Mouse (Mus musculus): ENCODE results near the gene Il11ra1.
"Not testable (repeated sequence)": the region's sequence is repeated elsewhere in the genome, so short reads cannot be mapped to it uniquely, and the experiment has no call there.

Il11ra1 gene

DNA sequence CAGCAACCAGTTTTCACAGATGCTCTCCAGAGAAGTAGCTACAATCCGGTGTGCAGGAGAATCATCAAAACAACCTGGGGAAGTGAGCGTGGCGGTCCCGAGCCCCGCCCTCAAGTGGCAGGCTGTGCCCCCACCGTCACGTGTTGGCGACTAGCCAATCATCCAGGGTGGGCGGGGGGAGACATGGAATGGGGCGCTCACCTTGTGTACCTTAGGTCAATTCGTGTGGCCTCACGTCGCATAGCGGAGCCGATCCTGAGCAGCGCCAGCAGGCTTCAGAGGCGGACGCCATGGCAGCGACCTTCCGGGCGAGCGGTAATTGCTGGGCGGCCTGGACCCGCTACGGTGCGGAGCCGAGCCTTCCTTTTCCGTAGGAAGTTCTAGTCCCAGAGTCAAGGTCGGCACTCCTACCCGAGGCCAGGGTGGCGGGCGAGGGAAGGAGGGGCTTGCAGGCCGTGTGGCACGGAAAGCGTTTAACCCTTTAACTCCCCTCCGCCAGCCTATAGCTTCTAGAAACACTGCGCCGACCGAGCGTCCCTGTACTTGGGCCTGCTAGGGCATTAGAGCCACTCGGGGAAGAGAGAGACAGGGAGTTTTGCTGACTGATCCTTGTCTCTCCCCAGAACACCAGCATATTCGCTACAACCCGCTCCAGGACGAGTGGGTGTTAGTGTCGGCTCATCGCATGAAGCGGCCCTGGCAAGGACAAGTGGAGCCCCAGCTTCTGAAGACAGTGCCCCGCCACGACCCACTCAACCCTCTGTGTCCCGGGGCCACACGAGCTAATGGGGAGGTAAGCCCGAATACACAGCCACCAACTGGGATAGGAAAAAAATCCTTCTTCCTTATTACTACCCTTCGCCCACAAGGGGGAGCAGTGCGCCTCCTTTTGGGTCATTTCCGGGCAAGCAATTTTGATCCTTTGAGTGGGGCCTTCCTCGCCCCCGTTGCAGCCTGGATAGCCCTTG, 55.8 kb downstream of the Il11ra1 start, which contains the start of gene Sigmar1:
Gene Sigmar1 (minus strand): TSS at position 820 of the 968 bp plus-strand sequence.
- peak; percentile 91 for DNase-seq (ENCODE audit: low read depth)

DNA sequence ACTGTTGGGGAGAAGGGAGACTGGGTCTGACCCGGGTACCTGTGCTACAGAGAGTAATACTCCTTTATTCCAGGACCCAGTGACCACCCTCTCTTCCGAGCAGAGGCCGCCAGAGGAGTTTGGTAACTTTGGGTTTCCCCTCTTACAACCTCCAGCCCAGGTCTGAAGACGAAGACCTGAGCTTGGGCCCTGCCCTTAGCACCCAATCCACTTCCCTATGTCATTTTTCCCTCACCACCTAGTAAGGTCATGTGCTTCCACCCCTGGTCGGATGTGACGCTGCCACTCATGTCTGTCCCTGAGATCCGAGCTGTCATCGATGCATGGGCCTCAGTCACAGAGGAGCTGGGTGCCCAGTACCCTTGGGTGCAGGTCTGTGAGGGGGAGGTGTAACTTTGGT, 56.7 kb downstream of the Il11ra1 start:
- no peak for DNase-seq (ENCODE audit: low read depth)

DNA sequence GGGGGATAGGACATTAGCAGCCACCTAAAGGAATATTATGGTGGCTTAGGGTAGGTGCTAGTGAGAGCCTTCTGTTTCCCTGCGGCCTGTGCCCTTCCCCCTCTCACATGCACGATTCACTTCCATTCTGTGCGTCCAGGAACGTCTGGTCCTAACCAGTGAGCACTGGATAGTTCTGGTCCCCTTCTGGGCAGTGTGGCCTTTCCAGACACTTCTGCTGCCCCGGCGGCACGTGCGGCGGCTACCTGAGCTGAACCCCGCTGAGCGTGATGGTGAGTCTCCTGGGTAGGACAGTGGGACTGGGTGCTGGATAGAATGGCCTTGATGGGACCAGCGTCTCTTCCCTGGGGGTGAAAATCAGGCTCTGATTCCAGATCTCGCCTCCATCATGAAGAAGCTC, 57.5 kb downstream of the Il11ra1 start:
- no peak for DNase-seq (ENCODE audit: low read depth)

- no peak for DNase-seq (ENCODE audit: low read depth)
These were observed 58.2 kb downstream of the Il11ra1 start for GRCm38 (mm10) chr4:41758021-41758420.

DNA sequence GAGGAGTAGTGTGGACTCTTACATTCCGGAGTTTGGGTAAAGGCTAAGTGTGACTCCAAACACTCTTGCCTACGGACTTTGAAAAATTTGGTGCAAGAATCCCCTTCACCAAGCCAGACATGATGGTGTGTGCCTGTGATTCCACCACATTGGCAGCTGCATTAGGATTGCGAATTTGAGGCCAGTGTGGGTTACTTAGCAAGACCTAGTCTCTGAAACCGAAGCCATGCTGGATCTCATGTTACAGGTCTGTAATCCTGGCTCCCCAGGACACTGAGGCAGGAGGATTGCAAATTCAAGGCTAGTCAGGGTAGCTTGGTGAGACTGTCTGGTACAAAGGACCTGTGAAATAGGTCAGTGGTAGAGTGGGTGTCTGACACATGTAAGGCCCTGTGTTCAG, 58.9 kb downstream of the Il11ra1 start:
- no peak for DNase-seq (ENCODE audit: low read depth)

- no peak for DNase-seq (ENCODE audit: low read depth)
These were observed 59.4 kb downstream of the Il11ra1 start for GRCm38 (mm10) chr4:41759206-41759605.

- DNase-seq (ENCODE audit: low read depth): no peak
These were observed 60.0 kb downstream of the Il11ra1 start for GRCm38 (mm10) chr4:41759656-41760287.

DNA sequence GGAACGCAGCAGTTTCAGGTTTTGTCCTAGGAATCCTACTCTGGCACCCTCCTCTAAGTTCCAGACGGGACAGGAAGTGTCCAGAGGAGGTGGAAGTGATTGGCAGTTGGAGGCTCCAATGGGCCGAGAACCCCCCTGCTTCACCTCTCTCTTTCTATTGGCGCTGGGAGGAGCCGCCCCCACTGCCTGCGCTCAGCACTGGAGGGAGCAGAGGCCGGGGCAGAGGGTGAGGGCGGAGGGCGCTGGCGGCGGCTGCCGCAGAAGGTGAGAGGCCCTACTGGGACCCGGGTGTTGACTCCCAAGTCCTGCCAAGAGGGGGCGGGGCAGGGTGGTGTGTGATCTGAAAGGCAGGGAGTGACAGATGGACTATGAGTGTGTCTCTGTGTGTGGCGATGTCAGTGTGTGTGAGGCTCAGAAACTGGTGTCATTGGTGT, 60.5 kb downstream of the Il11ra1 start:
- DNase-seq (ENCODE audit: low read depth): peak; percentile 93

- DNase-seq (ENCODE audit: low read depth): no peak
These were observed 61.1 kb downstream of the Il11ra1 start for GRCm38 (mm10) chr4:41760911-41761310.

DNA sequence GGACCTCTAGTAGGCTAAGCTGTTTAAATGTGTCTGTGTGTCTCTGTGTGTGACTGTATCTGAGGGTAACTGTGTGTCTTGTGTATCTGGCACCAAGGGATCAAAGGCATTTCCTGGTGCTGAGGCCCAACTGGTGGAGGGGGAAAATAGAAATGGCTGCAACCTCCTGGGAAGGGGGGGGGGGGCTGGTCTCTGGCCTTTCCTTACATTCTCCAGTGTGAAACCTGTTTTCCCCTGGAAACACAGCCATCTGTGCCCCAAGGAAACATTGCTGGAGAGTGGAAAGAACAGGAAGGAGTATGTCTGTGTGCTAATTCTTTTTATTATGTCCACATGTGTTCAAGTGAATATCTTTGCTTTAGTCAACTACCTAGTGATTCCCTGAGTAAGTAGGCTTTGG, 61.9 kb downstream of the Il11ra1 start:
- peak; percentile 53 for DNase-seq (ENCODE audit: low read depth)

DNA sequence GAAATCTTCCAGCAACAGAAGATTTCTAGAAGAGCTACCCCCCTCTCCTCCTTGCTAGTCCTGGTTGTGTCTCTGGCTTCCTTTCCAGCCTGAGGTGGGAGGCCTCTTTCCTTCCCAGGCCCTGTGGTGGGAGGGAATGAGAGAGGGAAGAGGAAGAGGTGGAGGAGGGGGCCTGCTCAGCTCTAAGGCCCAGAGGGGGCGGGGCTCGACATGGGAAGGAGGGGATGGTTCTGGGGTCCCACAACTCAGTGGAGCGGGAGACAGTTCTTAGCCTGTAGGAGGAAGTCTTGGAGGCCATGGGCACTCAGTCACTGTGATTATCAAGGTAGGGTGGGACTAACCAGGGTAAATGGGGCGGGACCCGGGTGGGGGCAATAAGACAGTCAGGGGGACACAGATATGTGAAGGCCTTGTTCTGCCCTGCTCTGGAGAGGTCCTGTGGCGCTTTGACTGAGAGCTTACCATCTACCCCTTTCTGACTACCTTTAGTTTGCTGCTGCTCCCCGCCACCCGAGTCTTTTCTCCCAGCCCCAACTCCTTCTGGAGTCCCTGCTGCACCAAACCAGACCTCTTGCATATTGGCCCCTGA, 62.4 kb downstream of the Il11ra1 start:
- peak; percentile 67 for DNase-seq (ENCODE audit: low read depth)

- peak; percentile 97 for DNase-seq (ENCODE audit: low read depth)
These were observed 62.9 kb downstream of the Il11ra1 start for GRCm38 (mm10) chr4:41762688-41763114.

GRCm38 (mm10) chr4:41763176-41763575, 63.4 kb downstream of the Il11ra1 start:
- not testable (repeated sequence) for DNase-seq (ENCODE audit: low read depth)

DNA sequence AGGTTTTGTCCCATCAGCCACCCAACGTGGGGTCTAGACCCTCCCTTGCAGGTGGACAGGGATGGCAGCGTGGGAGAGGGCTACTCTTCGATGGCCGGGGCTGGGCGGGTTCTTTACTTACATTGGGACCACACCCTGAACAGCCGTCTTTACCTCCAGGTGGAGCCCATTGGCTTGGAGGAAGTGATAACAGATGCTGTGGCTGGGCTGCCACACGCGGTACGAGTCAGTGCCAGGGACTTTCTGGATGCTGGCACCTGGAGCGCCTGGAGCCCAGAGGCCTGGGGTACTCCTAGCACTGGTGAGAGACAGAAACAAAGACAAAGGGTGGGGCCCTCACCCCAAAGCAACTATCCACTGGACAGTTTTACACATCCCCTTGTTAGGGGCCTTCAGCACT, 67.5 kb downstream of the Il11ra1 start:
- not testable (repeated sequence) for DNase-seq (ENCODE audit: low read depth)

GRCm38 (mm10) chr4:41772946-41773345, 73.2 kb downstream of the Il11ra1 start:
- peak; percentile 20 for DNase-seq (ENCODE audit: low read depth)

DNA sequence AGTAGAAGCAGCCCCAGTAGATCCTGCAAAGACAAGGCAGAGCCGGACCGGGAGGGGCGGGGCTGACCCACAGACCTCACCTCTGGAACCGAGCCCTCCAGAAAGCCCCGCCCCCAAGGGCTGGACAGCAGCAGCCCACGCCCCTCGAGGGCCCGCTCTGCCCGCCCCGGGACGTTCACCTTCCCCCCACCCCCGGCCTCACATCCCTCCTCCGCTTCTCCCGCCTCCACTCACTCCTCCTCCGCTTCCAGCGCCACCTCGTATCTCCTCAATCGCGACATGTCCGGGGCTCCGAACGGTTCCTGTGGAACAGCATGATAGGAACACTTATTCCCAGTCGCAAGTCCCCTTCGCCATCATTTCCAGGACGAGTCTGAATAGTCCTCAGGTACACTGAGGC, 73.7 kb downstream of the Il11ra1 start:
- peak; percentile 69 for DNase-seq (ENCODE audit: low read depth)

DNA sequence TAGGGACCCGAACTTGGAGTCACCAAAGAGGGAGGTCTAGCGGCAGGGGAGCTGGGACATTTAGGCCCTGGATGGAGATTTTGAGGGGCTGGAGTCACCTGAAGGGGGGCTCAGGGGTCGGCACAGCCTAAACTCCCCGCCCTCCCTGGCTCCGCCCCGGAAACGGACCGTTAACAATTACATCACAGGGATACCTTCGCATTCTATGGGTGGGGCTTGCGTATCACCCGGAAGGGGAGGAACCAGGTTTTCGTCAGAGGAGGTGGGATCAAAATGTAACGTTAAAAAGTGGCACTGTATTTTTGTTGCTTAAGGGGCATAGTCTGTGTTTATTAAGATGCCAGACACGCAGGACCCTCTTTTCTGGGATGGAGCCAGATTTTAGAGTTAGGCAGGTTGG, 74.2 kb downstream of the Il11ra1 start, which contains the start of gene Ccl27a:
Gene Ccl27a (minus strand): TSS at position 246 of the 400 bp plus-strand sequence.
- peak; percentile 79 for DNase-seq (ENCODE audit: low read depth)

DNA sequence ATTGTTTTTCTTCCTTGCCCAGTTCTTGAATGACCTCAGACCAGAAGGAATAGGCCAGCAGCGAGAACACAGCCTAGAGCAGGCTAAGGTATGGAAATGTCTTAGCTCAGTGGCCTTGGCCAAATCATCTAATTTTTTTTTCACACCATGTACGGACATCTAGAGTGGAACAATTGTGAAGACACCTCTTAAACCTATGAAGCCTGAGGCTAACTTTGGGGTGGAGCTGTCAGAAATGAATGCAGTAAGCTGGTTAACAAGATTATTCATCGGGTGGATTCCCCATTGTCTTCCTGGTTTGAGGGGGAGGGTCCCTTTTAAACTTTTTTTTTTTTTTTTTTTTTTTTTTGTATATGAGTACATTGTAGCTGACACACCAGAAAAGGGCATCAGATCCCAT, 74.7 kb downstream of the Il11ra1 start:
- DNase-seq (ENCODE audit: low read depth): not testable (repeated sequence)

- DNase-seq (ENCODE audit: low read depth): not testable (repeated sequence)
These were observed 76.1 kb downstream of the Il11ra1 start for GRCm38 (mm10) chr4:41775840-41776239.

DNA sequence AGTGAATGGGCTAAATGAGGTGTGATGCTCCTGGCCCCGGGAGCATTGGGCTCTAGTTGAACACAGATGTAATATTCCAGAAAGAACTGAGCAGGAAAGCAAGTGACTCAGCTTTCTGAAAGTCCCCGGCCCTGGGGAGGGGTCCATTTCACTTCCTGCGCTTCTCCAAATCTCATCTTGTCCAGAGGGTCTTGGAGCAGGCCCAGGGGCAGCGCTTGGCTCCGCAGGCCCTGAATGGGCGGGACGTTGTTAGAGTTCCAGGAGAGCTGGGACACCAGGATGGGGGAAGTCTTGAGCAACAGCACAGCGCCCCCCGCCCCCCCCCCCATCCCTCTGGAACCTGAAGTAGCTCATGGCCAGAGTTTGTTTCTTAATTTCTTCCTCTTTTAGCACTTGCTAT, 81.5 kb downstream of the Il11ra1 start:
- not testable (repeated sequence) for DNase-seq (ENCODE audit: low read depth)

- DNase-seq (ENCODE audit: low read depth): not testable (repeated sequence)
These were observed 82.1 kb downstream of the Il11ra1 start for GRCm38 (mm10) chr4:41781748-41782485.

- DNase-seq (ENCODE audit: low read depth): not testable (repeated sequence)
These were observed 82.9 kb downstream of the Il11ra1 start for GRCm38 (mm10) chr4:41782711-41783110.
